Mouse (Mus musculus) left cerebral cortex, postnatal 36 days (tissue): Measurements from ENCODE around the gene Rasl10a. TPM values are rescaled to one million over a fixed set of nuclear protein-coding genes. Genes with fewer than 3 reads are reported as not detected.

Experiments used
- DNase-seq, 2 experiments: peaks; one replicate each; pipeline ENCODE4 v3.0.0; 2021 to 2022; ENCODE audit warnings: low spot score in 2 of 2, mixed read lengths in 1 of 2
- intact Hi-C: fragments of 180-260 bp; cut with DNase I; formaldehyde crosslinking; loops from one replicate; pipeline ENCODE4 v1.15.1; 2025
- microRNA-seq: library from miRNA; unstranded; fragments of <30 nt; microRNA quantifications from one replicate; pipeline ENCODE4 v1.2.0, GENCODE M21; 2022
- total RNA-seq, 2 experiments: library from RNA; stranded (reverse); gene quantifications; 2 replicates each; pipeline ENCODE4 v1.2.3; 2021

Rasl10a gene
- total RNA-seq, 2 experiments from 2014 or later, result 72.2 to 77.6 TPM

DNA sequence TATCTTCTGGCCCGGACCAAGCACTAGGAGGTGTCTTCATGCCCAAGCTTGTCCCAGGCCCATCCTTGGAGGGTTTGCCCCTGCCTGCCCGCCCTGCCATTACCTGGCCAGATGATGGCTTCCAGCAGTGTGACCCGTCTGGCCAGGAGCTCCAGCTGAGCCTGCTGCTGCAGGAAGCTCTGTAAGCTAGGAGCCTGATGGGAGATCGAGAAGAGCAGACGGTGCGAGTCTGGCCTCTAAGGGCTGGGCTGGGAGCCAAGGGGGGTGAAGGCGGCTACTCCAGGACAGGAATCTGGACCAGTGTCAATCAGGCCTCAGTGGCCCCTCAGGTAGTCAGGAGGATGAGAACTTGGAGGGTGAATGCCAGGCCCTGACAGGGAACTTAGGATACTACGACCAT, 51.5 kb downstream of the Rasl10a start:
- intact Hi-C loops, result no loop called here
- DNase-seq, result no peak

Small RNA genes within 50 kb of the gene (microRNA-seq; reads per million reads assigned to microRNA genes)
- gene Gm47296, result not detected

Other genes starting within 250 kb of the Rasl10a start
- gene Nf2, start 208.6 kb upstream of the Rasl10a start, total RNA-seq, result 10 to 100 TPM; 73.3 to 75.0 TPM
- 10 to 100 TPM; 85.0 to 90.8 TPM for gene Nipsnap1, start 184.2 kb upstream of the Rasl10a start, total RNA-seq
- gene Thoc5, start 162.8 kb upstream of the Rasl10a start, total RNA-seq, result 10 to 100 TPM; 35.7 to 45.4 TPM
- 10 to 100 TPM; 44.0 to 47.2 TPM for gene Nefh, start 110.1 kb upstream of the Rasl10a start, total RNA-seq
- 100 to 1,000 TPM; 145 to 153 TPM for gene Ap1b1, start 71.3 kb upstream of the Rasl10a start, total RNA-seq
- 10 to 100 TPM; 82.7 to 98.5 TPM for gene Gas2l1, start 7.2 kb downstream of the Rasl10a start, total RNA-seq
- 10 to 100 TPM; 22.2 to 26.2 TPM for gene Rhbdd3, start 40.8 kb downstream of the Rasl10a start, total RNA-seq
- 100 to 1,000 TPM; 222 to 343 TPM for gene Ewsr1, start 41.1 kb downstream of the Rasl10a start, total RNA-seq
- gene Emid1, start 94.1 kb downstream of the Rasl10a start, total RNA-seq, result 10 to 100 TPM in 1 of 2 experiments, 1 to 10 TPM in 1; 9.8 to 10.9 TPM
- gene Kremen1, start 203.4 kb downstream of the Rasl10a start, total RNA-seq, result 10 to 100 TPM; 13.7 to 15.8 TPM